Mouse (Mus musculus) left cerebral cortex, adult 2 months (tissue): Measurements from ENCODE around the gene Mertk. TPM values are rescaled to one million over a fixed set of nuclear protein-coding genes. Genes with fewer than 3 reads are reported as not detected.

ENCODE experiments used
- DNase-seq, 2 experiments: peaks; one replicate each; pipeline ENCODE4 v3.0.0; 2021 to 2022; ENCODE audit warnings: low spot score in 2 of 2, mixed read lengths in 1 of 2; ENCODE audit errors: extremely low spot score in 1 of 2
- H3K27ac ChIP-seq: fragments of 200-600 bp; 2 replicates; pipeline ENCODE4 v1.8.1; 2022
- H3K4me3 ChIP-seq: fragments of 200-600 bp; 2 replicates; pipeline ENCODE4 v1.8.1; 2022
- CTCF ChIP-seq: fragments of 200-600 bp; IDR thresholded peaks from 2 replicates; pipeline ENCODE4 v1.8.1; 2022; ENCODE audit warnings: antibody characterized with exemption, mild to moderate bottlenecking, moderate library complexity
- intact Hi-C: fragments of 180-260 bp; cut with DNase I; formaldehyde crosslinking; loops from one replicate; pipeline ENCODE4 v1.15.1; 2025
- total RNA-seq, 2 experiments: library from RNA; stranded (reverse); gene quantifications; 2 replicates each; pipeline ENCODE4 v1.2.3; 2021

The Mertk gene
- total RNA-seq, 2 experiments from 2014 or later: 29.6 to 35.1 TPM

DNA sequence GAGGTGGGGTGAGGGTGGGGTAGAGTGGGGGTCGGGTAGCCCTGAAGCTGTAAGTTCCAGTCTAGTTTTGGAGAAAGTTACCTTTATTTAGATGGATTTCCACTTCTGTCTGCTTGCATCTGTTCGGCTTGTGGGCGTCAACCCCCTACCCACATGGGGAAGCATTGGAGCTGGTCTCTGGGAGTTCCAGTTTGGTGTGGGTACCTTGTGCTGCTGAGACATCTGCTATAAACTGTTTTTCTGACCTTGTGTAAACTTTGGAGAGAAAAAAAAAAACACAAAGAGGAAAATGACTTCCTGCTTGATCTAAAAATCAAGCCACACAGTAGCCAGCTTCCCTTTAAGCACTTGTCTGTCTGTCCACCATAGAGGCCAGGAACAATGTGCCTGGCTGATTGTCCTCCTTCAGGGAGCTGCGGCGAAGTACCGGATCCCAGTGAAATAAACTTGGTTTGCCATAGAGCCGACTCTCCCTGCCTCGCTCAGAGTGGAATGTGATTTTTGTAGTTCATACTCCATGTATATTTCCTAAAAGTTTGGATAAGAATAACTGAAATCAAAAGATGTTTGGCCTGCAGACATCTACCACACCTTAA lies 48.8 kb downstream of the Mertk start:
- no peak for TF ChIP-seq CTCF
- DNase-seq: no peak
- peak overlapping the region; percentile 78 for H3K27ac ChIP-seq

DNA sequence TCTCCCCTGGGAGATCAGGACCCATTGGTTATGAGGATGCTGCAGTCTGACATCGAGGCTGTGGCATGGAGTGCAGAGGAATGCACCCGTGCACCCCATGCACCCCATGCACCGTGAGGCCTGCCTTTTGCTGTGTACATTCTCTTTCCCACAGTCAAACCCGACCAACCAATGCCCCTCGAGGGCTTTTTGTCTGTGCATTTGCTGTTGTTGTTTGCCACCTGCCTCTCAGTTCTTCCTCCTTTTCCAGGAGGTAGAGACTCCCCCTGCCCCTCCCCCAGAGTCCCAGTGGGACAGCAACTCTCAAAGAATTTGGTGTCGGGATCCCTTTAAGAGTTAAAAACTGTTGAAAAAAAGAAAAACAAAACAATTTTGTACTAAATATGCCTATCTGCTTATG lies 49.4 kb downstream of the Mertk start:
- Histone ChIP-seq H3K4me3 (no peak overlapping the region), H3K27ac (no peak overlapping the region; the same call in 1 of the 2 replicates)
- intact Hi-C loops: no loop called here
- no peak for TF ChIP-seq CTCF
- no peak for DNase-seq

More for the DNA sequence above, 48.8 kb downstream of the Mertk start:
- intact Hi-C loops: loop anchor here (2.0 kb wide), 1 partner anchor 69 kb away; no protein-coding TSS in a partner anchor
- H3K4me3 ChIP-seq: no peak overlapping the region

DNA sequence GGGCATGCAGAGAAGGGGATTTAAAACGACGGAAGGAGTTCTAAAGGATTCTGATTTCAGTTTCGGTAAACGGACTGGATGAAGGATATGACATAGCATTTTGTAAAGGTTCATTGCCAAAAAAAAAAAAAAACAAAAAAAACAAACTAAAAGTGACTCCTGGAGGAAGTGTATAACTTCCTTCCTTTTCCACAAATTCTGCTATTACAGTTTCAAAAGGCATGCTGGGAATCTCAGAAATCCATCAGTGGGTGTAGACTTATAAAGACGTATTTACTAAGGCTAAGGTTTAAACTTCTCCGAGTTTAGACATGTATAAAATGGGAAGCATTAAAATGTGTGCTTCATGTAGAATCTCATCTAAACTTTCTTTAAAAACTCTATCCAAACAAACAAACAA lies 52.3 kb downstream of the Mertk start:
- no peak overlapping the region for H3K27ac ChIP-seq
- no peak overlapping the region for H3K4me3 ChIP-seq
- no peak for TF ChIP-seq CTCF
- intact Hi-C loops: no loop called here
- DNase-seq: no peak

DNA sequence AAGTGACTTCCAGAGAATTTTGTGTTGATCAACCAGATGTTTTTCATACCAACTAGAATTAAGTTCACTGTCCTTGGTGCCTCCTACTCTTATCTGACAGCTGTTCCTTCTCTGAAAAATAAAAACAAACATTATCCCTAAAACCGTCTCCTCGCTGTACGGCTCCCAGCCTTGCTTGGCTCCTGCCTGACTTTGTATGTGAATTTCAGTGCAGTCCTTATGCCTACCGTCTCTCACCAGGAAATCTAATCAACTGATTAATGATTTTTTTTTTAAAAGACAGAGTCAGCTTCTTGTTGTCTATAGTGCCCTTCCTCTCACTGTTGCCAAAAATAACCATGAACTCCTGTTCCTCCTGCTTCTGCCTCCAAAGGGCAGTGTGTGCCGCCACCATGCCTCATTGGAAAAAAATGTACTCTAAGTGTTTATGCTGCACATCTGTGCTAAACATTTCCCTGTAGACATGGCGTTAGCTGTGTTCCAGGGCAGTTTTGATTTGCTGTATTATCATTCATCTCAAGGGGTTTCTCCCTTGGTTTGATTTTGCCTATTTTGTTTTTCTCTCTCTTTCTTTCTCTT lies 54.6 kb downstream of the Mertk start:
- DNase-seq: no peak
- Histone ChIP-seq H3K27ac (no peak overlapping the region), H3K4me3 (no peak overlapping the region)
- no peak for TF ChIP-seq CTCF
- intact Hi-C loops: no loop called here

DNA sequence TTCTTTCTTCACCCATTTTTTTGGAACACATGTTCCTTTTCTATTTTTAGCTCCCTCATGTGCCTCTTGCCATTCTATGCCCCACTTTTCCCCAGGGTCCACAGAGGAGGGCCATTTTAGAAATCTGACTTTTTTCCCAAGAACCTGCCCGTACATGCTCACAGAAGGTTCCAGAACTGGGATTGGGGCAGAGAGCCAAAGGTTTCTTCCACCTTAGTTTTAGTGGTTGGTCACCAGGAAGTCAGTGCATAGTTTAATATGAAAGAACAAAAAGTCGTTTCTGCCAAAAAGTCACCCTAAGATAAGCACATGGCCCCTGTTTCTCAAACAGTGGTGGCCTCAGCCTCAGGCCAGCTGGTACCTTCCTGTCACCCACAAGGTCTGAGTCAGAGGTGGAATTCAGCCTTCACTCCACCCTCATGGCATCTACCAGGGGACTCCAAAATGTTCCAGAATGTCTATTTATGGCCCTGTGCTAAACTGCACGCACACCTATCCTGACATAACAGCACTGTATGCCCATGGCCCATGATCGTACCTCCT lies 56.5 kb downstream of the Mertk start:
- intact Hi-C loops: no loop called here
- Histone ChIP-seq H3K27ac (no peak overlapping the region), H3K4me3 (no peak overlapping the region)
- no peak for TF ChIP-seq CTCF
- no peak for DNase-seq

DNA sequence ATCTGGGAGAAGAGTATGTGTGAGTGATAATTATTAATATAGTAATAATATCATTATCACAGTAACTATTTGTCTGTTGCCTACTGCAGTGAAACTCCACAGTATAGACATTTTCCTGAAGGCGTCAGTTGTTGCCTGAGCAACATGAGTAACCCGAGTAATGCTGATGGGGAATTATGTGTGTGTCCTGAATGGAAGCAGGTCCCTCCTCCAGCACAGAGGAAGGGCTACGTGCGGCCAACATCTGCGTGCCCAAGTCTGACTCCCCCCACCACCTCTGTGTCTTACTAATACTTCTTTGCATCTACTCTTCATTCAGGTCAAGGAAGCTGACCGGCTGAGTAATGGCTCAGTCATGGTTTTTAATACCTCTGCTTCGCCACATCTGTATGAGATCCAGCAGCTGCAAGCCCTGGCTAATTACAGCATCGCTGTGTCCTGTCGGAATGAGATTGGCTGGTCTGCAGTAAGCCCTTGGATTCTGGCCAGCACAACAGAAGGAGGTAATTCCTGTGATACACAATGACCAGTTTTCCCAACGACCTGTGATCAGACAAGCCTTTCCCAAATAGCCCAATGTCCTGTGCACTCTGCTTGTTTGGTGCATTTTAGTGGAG lies 60.1 kb downstream of the Mertk start:
- intact Hi-C loops: no loop called here
- DNase-seq: no peak
- TF ChIP-seq CTCF: no peak

DNA sequence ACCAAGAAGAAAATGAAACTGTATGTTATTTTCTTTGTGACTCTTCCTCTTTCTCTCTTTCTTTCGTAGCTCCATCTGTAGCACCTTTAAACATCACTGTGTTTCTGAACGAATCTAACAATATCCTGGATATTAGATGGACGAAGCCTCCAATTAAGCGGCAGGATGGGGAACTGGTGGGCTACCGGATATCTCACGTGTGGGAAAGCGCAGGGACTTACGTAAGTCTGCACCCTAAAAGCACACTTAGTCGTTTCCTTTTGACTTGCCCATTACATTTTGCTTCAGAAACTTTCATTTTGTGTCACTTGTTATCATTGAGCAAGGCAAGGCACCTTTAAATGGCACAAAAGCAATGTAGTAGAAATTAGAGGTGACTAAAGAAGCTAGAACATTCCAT lies 63.3 kb downstream of the Mertk start:
- no peak for TF ChIP-seq CTCF
- Histone ChIP-seq H3K4me3 (no peak overlapping the region), H3K27ac (no peak overlapping the region)
- no peak for DNase-seq
- intact Hi-C loops: no loop called here

More for the DNA sequence above, 60.1 kb downstream of the Mertk start:
- no peak overlapping the region for H3K4me3 ChIP-seq
- H3K27ac ChIP-seq: no peak overlapping the region

DNA sequence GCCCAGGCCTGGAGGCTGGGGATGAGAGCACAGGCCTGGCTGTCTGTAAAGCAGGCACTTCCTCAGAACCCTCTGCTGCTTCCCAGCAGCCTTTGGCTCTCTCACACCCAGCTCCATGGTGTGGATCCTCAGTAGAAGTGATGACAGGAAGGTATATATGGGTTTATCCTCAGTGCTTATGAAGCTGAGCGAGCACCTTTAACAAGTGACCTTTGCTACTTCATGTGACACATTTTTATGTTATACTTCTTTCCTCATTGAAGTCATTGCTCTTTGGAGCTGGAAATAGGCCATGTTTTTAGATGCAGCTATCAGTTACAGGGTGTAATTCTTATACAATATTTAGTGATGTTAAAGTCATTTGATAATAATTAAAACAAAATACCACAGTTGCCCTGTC lies 67.0 kb downstream of the Mertk start:
- H3K4me3 ChIP-seq: no peak overlapping the region
- no peak for TF ChIP-seq CTCF
- no peak overlapping the region for H3K27ac ChIP-seq
- no peak for DNase-seq
- intact Hi-C loops: no loop called here

DNA sequence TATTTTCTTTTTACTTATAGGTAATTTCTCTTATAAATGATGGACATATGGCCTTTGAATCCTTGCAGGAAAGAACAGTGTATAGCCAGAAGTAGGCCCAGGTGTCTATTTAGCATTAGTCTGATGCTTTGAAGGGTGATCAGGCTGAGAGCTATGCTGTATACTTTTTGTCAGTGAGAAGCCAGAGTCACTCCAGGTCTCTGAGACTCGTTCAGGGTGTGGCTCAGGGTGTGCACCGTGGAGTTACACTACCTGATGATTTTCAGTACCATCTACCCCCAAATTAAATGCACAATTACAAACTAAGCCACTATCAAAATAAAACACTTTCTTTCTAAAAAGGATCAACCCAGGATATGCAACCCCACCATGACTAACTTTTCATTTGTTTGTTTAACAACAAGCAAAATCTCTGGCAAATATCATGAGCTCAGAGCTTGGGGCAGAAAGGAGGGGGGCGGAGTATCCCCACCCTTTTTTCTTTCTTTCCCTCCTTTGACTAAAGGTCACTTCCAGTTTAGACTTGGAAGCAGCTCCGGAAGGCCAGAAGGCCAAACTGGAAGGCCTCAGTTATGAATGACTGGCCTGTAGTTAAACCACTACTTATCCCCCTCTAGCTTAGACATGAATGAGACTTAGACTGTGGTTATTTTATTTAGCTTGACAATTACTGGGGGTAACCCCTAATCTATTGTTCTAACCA lies 69.9 kb downstream of the Mertk start:
- Histone ChIP-seq H3K4me3 (no peak overlapping the region), H3K27ac (no peak overlapping the region)
- no peak for TF ChIP-seq CTCF
- intact Hi-C loops: no loop called here
- no peak for DNase-seq

DNA sequence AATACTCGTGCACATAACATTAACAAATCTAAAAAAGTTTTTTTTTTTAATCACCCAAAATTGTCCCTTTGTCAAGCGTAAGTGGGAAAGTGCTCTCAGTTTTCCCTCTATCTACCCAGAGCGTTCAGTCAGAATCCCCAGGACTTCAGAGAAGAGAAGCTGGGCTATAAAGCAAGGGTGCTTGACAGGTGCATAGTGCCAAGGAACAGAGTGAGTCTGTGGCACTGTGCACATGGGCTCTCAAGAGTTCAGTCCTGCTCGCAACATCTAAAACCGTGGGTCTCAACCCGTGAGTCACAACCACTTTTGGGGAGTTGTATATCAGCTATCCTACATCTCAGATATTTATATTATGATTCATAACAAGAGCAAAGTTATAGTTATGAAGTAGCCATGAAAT lies 71.8 kb downstream of the Mertk start:
- DNase-seq: no peak
- intact Hi-C loops: no loop called here
- no peak for TF ChIP-seq CTCF
- Histone ChIP-seq H3K27ac (no peak overlapping the region), H3K4me3 (no peak overlapping the region)

DNA sequence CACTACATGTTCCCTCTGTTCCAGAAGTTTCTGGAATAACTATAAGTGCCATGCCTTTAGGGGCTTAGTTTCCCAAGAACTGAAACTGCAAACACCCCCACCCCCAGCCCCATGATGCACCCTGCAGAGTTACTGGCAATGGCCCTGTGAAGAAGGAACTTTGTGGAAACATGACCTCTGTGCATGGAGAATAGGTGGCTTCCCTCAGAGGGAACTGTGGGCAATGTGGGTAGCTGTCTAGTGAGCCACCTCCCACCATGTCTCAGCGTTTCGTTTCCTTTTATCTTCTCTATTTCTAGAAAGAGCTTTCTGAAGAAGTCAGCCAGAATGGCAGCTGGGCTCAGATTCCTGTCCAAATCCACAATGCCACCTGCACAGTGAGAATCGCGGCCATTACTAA lies 72.3 kb downstream of the Mertk start:
- intact Hi-C loops: no loop called here
- TF ChIP-seq CTCF: no peak
- DNase-seq: no peak
- Histone ChIP-seq H3K4me3 (no peak overlapping the region), H3K27ac (no peak overlapping the region)

DNA sequence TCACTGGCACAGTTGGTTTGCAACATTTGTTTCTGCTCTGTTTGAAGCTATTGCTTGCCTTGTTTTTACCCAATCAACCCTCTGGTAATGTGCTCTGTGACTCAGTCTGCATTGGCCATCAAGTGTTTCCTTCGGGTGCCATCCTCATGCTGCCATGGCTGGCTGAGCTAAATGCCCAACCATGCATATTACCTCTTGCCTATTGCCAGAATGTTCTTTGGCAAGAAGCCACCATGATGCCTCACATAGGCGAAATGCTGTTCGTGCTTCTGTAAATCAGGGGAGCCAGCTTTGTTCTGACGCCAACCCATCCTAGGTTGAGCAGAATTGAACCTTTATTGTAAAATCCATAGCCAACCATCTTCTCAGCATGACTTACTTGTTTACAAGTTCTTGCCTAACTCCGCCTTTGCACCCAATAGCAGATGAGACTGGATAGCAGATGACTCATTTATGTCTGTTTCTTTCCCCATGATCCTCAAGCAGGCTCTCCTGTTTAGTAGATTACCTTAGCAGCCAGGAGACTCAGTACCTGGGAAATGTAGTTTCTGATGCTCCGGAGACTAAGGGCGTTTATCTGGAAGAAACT lies 73.1 kb downstream of the Mertk start:
- intact Hi-C loops: no loop called here
- no peak for TF ChIP-seq CTCF
- no peak overlapping the region for H3K4me3 ChIP-seq
- no peak overlapping the region for H3K27ac ChIP-seq
- DNase-seq: no peak
